Mouse (Mus musculus): ENCODE measurements around the gene Fzd1. TPM values are rescaled to one million over a fixed set of nuclear protein-coding genes. Genes with fewer than 3 reads are reported as not detected.
A peak's percentile ranks its signal among the peaks of the same experiment; 100 is the strongest.

The Fzd1 gene
- 25.9 and 26.7 TPM in 2 replicates for polyA plus RNA-seq (2015; fragmentation: Nextera tagmentation; extraction: Ambion mirVana)

GRCm38 (mm10) chr5:4757902-4758301 is at the start of gene Fzd1:
Gene Fzd1, minus strand, starts transcription at chr5:4758035.
- WGBS = under 1% methylated on average over 32 of the region's 33 CpGs
- Histone ChIP-seq H3K27ac (replicated peaks) (peak within 1 kb of the TSS; percentile 97), H3K36me3 (no peaks in the 10 kb centered on the region), H3K9ac (peak within 1 kb of the TSS; percentile 76), H3K9me3 (replicated peaks) (no peaks in the 10 kb centered on the region), H3K4me2 (replicated peaks) (peak within 1 kb of the TSS; percentile 94), H3K27me3 (no peaks in the 10 kb centered on the region), H3K4me3 (replicated peaks) (peak within 1 kb of the TSS; percentile 78), H3K4me1 (peaks cover 22% of the 10 kb centered on the region)
- ATAC-seq (ENCODE audit: insufficient number of reproducible peaks, low FRiP score, low TSS enrichment, low read depth) = peak; percentile 95

DNA sequence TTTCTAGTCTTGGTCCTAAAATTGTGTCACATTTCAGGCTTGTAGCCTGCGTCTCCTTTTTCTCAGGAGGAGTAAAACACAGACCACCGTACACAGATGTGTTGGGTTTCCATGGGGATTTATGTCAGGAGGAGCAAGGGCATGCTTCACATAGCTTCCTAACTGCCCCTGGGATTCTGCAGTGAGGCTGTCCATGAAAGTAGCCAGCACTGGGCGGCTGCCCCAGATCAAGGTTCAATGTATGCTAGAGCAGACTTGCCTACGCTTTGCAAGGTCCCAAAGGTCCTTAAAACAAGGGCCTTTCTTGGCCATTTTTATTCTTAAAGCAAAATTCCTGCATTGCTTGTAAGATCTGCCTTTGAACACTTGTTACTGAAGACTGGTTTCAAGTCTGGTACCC is 47.4 kb upstream of the Fzd1 start:
- WGBS = 47% methylated on average over 4 of the region's 4 CpGs
- no peak overlapping the region for H3K9ac ChIP-seq
- H3K4me3 ChIP-seq (replicated peaks) = no peak overlapping the region
- H3K27ac ChIP-seq (replicated peaks) = no peak overlapping the region
- H3K9me3 ChIP-seq (replicated peaks) = no peaks in the 10 kb centered on the region
- H3K36me3 ChIP-seq = no peaks in the 10 kb centered on the region
- ATAC-seq (ENCODE audit: insufficient number of reproducible peaks, low FRiP score, low TSS enrichment, low read depth) = no peak
- no peaks in the 10 kb centered on the region for H3K4me1 ChIP-seq
- no peaks in the 10 kb centered on the region for H3K27me3 ChIP-seq
- H3K4me2 ChIP-seq (replicated peaks) = no peak overlapping the region

DNA sequence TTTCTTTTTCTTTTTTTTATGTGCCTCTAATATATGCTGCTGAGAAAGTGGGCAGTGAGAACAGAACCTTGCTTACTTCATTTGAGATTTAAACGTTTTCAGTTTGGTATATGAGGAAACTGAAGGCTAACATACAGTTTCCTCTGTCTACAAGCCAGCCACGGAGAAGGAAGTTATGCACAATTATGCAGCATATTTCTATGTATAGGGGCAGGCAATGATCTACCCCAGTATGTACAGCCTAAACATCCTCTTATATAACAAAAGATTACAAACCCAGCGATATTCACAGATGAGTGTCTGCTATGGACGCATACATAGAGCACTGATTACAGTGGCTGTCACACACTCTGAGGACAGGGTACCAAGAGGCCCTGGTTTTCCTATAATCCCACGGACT is 45.9 kb upstream of the Fzd1 start:
- Histone ChIP-seq H3K9me3 (replicated peaks) (no peaks in the 10 kb centered on the region), H3K4me2 (replicated peaks) (no peak overlapping the region), H3K4me3 (replicated peaks) (no peak overlapping the region), H3K4me1 (no peaks in the 10 kb centered on the region), H3K36me3 (no peaks in the 10 kb centered on the region), H3K27me3 (no peaks in the 10 kb centered on the region), H3K9ac (no peak overlapping the region), H3K27ac (replicated peaks) (no peak overlapping the region)
- no peak for ATAC-seq (ENCODE audit: insufficient number of reproducible peaks, low FRiP score, low TSS enrichment, low read depth)
- 64% methylated on average over 5 of the region's 5 CpGs for WGBS

GRCm38 (mm10) chr5:4801971-4802370 is 44.1 kb upstream of the Fzd1 start:
- Histone ChIP-seq H3K27ac (replicated peaks) (no peak overlapping the region), H3K36me3 (no peaks in the 10 kb centered on the region), H3K4me2 (replicated peaks) (no peak overlapping the region), H3K4me3 (replicated peaks) (no peak overlapping the region), H3K4me1 (no peaks in the 10 kb centered on the region), H3K27me3 (no peaks in the 10 kb centered on the region), H3K9me3 (replicated peaks) (no peaks in the 10 kb centered on the region), H3K9ac (no peak overlapping the region)
- no peak for ATAC-seq (ENCODE audit: insufficient number of reproducible peaks, low FRiP score, low TSS enrichment, low read depth)

GRCm38 (mm10) chr5:4801096-4801850 is 43.4 kb upstream of the Fzd1 start:
- Histone ChIP-seq H3K9me3 (replicated peaks) (no peaks in the 10 kb centered on the region), H3K36me3 (no peaks in the 10 kb centered on the region), H3K27me3 (no peaks in the 10 kb centered on the region), H3K4me2 (replicated peaks) (no peak overlapping the region), H3K27ac (replicated peaks) (no peak overlapping the region), H3K4me3 (replicated peaks) (no peak overlapping the region), H3K9ac (no peak overlapping the region), H3K4me1 (no peaks in the 10 kb centered on the region)
- WGBS = 63% methylated on average over 8 of the region's 8 CpGs
- no peak for ATAC-seq (ENCODE audit: insufficient number of reproducible peaks, low FRiP score, low TSS enrichment, low read depth)

- H3K4me2 ChIP-seq (replicated peaks) = no peak overlapping the region
- ATAC-seq (ENCODE audit: insufficient number of reproducible peaks, low FRiP score, low TSS enrichment, low read depth) = no peak
- no peaks in the 10 kb centered on the region for H3K9me3 ChIP-seq (replicated peaks)
- no peak overlapping the region for H3K27ac ChIP-seq (replicated peaks)
- H3K4me1 ChIP-seq = no peaks in the 10 kb centered on the region
- H3K36me3 ChIP-seq = no peaks in the 10 kb centered on the region
- no peak overlapping the region for H3K4me3 ChIP-seq (replicated peaks)
- WGBS = 47% methylated on average over 3 of the region's 3 CpGs
- no peaks in the 10 kb centered on the region for H3K27me3 ChIP-seq
- no peak overlapping the region for H3K9ac ChIP-seq
Observed at GRCm38 (mm10) chr5:4791219-4791618, 33.4 kb upstream of the Fzd1 start.

DNA sequence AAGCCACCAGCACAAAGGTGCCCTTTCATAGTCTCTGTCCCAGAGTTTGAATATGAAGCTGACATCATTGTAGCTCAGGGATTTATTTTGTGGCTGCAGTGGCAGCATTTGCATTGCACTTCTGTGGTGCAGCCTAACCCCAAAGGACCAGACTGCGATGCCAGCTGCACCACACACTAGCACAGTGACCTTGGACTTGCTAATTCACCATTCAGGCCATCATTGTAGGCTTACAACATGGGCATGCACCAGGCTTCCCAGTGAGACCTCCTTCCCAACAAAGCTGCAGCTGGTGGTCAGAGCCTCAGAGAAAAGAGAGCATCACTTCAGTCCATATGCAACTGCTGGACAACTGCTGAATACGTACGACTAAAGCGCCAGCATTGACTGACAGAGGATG is 32.4 kb upstream of the Fzd1 start:
- Histone ChIP-seq H3K9me3 (replicated peaks) (no peaks in the 10 kb centered on the region), H3K4me2 (replicated peaks) (no peak overlapping the region), H3K9ac (no peak overlapping the region), H3K27ac (replicated peaks) (no peak overlapping the region), H3K36me3 (no peaks in the 10 kb centered on the region), H3K4me3 (replicated peaks) (no peak overlapping the region), H3K4me1 (no peaks in the 10 kb centered on the region), H3K27me3 (no peaks in the 10 kb centered on the region)
- peak; percentile 7; the same call in 1 of the 2 replicates for ATAC-seq (ENCODE audit: insufficient number of reproducible peaks, low FRiP score, low TSS enrichment, low read depth)
- WGBS = 83% methylated on average over 4 of the region's 4 CpGs

- H3K36me3 ChIP-seq = no peaks in the 10 kb centered on the region
- H3K9ac ChIP-seq = no peak overlapping the region
- no peaks in the 10 kb centered on the region for H3K27me3 ChIP-seq
- H3K27ac ChIP-seq (replicated peaks) = no peak overlapping the region
- no peaks in the 10 kb centered on the region for H3K4me1 ChIP-seq
- H3K4me3 ChIP-seq (replicated peaks) = no peak overlapping the region
- ATAC-seq (ENCODE audit: insufficient number of reproducible peaks, low FRiP score, low TSS enrichment, low read depth) = no peak
- 78% methylated on average over 3 of the region's 3 CpGs for WGBS
- no peak overlapping the region for H3K4me2 ChIP-seq (replicated peaks)
- H3K9me3 ChIP-seq (replicated peaks) = no peaks in the 10 kb centered on the region
Observed at GRCm38 (mm10) chr5:4788484-4788883, 30.6 kb upstream of the Fzd1 start.

- H3K9ac ChIP-seq = no peak overlapping the region
- H3K36me3 ChIP-seq = no peaks in the 10 kb centered on the region
- ATAC-seq (ENCODE audit: insufficient number of reproducible peaks, low FRiP score, low TSS enrichment, low read depth) = no peak
- H3K27me3 ChIP-seq = no peaks in the 10 kb centered on the region
- no peaks in the 10 kb centered on the region for H3K4me1 ChIP-seq
- H3K4me2 ChIP-seq (replicated peaks) = no peak overlapping the region
- H3K27ac ChIP-seq (replicated peaks) = no peak overlapping the region
- WGBS = 75% methylated on average over 3 of the region's 3 CpGs
- no peaks in the 10 kb centered on the region for H3K9me3 ChIP-seq (replicated peaks)
- no peak overlapping the region for H3K4me3 ChIP-seq (replicated peaks)
Observed at GRCm38 (mm10) chr5:4786816-4787215, 29.0 kb upstream of the Fzd1 start.

DNA sequence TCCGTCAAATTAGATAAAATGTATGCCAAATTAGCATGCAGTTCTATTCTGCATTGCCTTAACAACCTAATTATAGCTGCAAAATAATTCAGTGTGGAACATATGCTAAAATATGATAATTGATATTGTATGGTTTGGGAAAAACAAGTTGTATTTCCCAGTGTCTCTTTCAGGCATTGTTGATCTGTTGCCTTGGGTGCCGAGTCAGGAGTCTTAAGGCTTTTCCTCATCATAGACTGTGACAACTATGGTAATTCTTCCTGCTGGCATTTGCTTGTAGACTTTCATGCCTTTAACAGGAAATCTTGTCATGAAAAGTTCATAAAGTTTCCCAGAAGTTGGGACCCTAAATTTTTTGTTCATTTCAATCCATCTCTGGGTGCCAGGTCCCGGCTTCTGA is 20.4 kb upstream of the Fzd1 start:
- no peaks in the 10 kb centered on the region for H3K36me3 ChIP-seq
- no peak for ATAC-seq (ENCODE audit: insufficient number of reproducible peaks, low FRiP score, low TSS enrichment, low read depth)
- 74% methylated on average over 3 of the region's 3 CpGs for WGBS
- H3K9me3 ChIP-seq (replicated peaks) = no peaks in the 10 kb centered on the region
- H3K4me3 ChIP-seq (replicated peaks) = no peak overlapping the region
- H3K27ac ChIP-seq (replicated peaks) = no peak overlapping the region
- no peaks in the 10 kb centered on the region for H3K4me1 ChIP-seq
- H3K4me2 ChIP-seq (replicated peaks) = no peak overlapping the region
- no peak overlapping the region for H3K9ac ChIP-seq
- no peaks in the 10 kb centered on the region for H3K27me3 ChIP-seq

- H3K36me3 ChIP-seq = no peaks in the 10 kb centered on the region
- H3K27ac ChIP-seq (replicated peaks) = no peak overlapping the region
- ATAC-seq (ENCODE audit: insufficient number of reproducible peaks, low FRiP score, low TSS enrichment, low read depth) = no peak
- no peaks in the 10 kb centered on the region for H3K4me1 ChIP-seq
- H3K4me3 ChIP-seq (replicated peaks) = no peak overlapping the region
- 61% methylated on average over 2 of the region's 2 CpGs for WGBS
- H3K9me3 ChIP-seq (replicated peaks) = no peaks in the 10 kb centered on the region
- no peak overlapping the region for H3K4me2 ChIP-seq (replicated peaks)
- no peak overlapping the region for H3K9ac ChIP-seq
- H3K27me3 ChIP-seq = no peaks in the 10 kb centered on the region
Observed at GRCm38 (mm10) chr5:4776495-4776894, 18.7 kb upstream of the Fzd1 start.

- H3K4me1 ChIP-seq = no peaks in the 10 kb centered on the region
- H3K27ac ChIP-seq (replicated peaks) = no peak overlapping the region
- H3K9ac ChIP-seq = no peak overlapping the region
- H3K9me3 ChIP-seq (replicated peaks) = no peaks in the 10 kb centered on the region
- no peaks in the 10 kb centered on the region for H3K36me3 ChIP-seq
- no peaks in the 10 kb centered on the region for H3K27me3 ChIP-seq
- no peak overlapping the region for H3K4me3 ChIP-seq (replicated peaks)
- 55% methylated on average over 9 of the region's 9 CpGs for WGBS
- ATAC-seq (ENCODE audit: insufficient number of reproducible peaks, low FRiP score, low TSS enrichment, low read depth) = no peak
- H3K4me2 ChIP-seq (replicated peaks) = no peak overlapping the region
Observed at GRCm38 (mm10) chr5:4773090-4773772, 15.4 kb upstream of the Fzd1 start.
